Mouse (Mus musculus) heart, embryonic 11.5 days (tissue): ENCODE measurements at regions not wholly inside any gene's neighbourhood (a gene's known extent, or its start where the extent isn't known, plus 50 kb on each side); places are given as distances from the start of the nearest gene placed in this dataset.

Experiments used
- ATAC-seq: fragments of 200-750 bp; cut with Nextera tagmentation; replicated peaks from 2 replicates; pipeline ENCODE4 v1.8.0; 2017; ENCODE audit warnings: moderate library complexity; ENCODE audit not compliant: insufficient number of reproducible peaks, low FRiP score, low TSS enrichment
- H3K27ac ChIP-seq: fragments of 300-500 bp; sonication (generic); 2 replicates; pipeline ENCODE4 v1.5.1; 2014; ENCODE audit warnings: mild to moderate bottlenecking, low read depth, low read length
- H3K27me3 ChIP-seq: fragments of 300-500 bp; sonication (generic); 2 replicates; pipeline ENCODE4 v1.6.1; 2014; ENCODE audit warnings: mild to moderate bottlenecking, low read length, mixed read lengths; ENCODE audit not compliant: control insufficient read depth, insufficient read depth
- H3K36me3 ChIP-seq: fragments of 300-500 bp; sonication (generic); 2 replicates; pipeline ENCODE4 v1.6.1; 2014; ENCODE audit warnings: mild to moderate bottlenecking, low read length, moderate library complexity, mixed read lengths; ENCODE audit not compliant: control insufficient read depth, insufficient read depth
- H3K4me1 ChIP-seq: fragments of 300-500 bp; sonication (generic); 2 replicates; pipeline ENCODE4 v1.6.1; 2014; ENCODE audit warnings: low read length; ENCODE audit not compliant: control insufficient read depth, insufficient read depth
- H3K4me2 ChIP-seq: fragments of 300-500 bp; sonication (generic); 2 replicates; pipeline ENCODE4 v1.6.1; 2014; ENCODE audit warnings: mild to moderate bottlenecking, moderate library complexity
- H3K4me3 ChIP-seq: fragments of 300-500 bp; sonication (generic); 2 replicates; pipeline ENCODE4 v1.5.1; 2014; ENCODE audit warnings: low read depth, low read length
- H3K9ac ChIP-seq: fragments of 300-500 bp; sonication (generic); 2 replicates; pipeline ENCODE4 v1.6.1; 2014; ENCODE audit warnings: mild to moderate bottlenecking, low read depth, low read length, moderate library complexity
- H3K9me3 ChIP-seq: fragments of 300-500 bp; sonication (generic); replicated peaks from 2 replicates; pipeline ENCODE4 v1.6.1; 2016; ENCODE audit warnings: low read length; ENCODE audit not compliant: control insufficient read depth
- WGBS: fragments of 180-500 bp; shearing (Covaris S2); extraction: QIAGEN DNeasy Blood & Tissue Kit; methylation state at CpG from one replicate; pipeline ENCODE4 v1.1.7; 2014; ENCODE audit not compliant: insufficient replicate concordance; 5-methylcytosine and 5-hydroxymethylcytosine counted together

- no peak overlapping the region for H3K4me3 ChIP-seq
- H3K9ac ChIP-seq, result no peak overlapping the region
- ATAC-seq, result no peak
- H3K36me3 ChIP-seq, result no peaks in the 10 kb centered on the region
- no peak overlapping the region for H3K27ac ChIP-seq
- no peaks in the 10 kb centered on the region for H3K27me3 ChIP-seq
- no peak overlapping the region for H3K4me2 ChIP-seq
- H3K9me3 ChIP-seq, result no peaks in the 10 kb centered on the region
- WGBS, result 72% methylated on average over 2 of the region's 2 CpGs
- H3K4me1 ChIP-seq, result peaks cover under 1% of the 10 kb centered on the region; the same call in 1 of the 2 replicates
These were observed 174.3 kb downstream of the Plk2 start for GRCm38 (mm10) chr13:110569180-110569512.

GRCm38 (mm10) chr13:110570386-110570785 lies 175.5 kb downstream of the Plk2 start:
- Histone ChIP-seq H3K9ac (no peak overlapping the region), H3K4me1 (no peaks in the 10 kb centered on the region), H3K4me2 (no peak overlapping the region), H3K27me3 (no peaks in the 10 kb centered on the region), H3K9me3 (no peaks in the 10 kb centered on the region), H3K36me3 (no peaks in the 10 kb centered on the region), H3K27ac (no peak overlapping the region; the same call in 1 of the 2 replicates), H3K4me3 (no peak overlapping the region)
- ATAC-seq, result no peak

GRCm38 (mm10) chr13:110573360-110574065 lies 178.7 kb downstream of the Plk2 start:
- H3K4me1 ChIP-seq, result no peaks in the 10 kb centered on the region
- WGBS, result 71% methylated on average over 7 of the region's 7 CpGs

GRCm38 (mm10) chr13:110574764-110575471 lies 180.1 kb downstream of the Plk2 start:
- Histone ChIP-seq H3K4me3 (no peak overlapping the region), H3K36me3 (no peaks in the 10 kb centered on the region), H3K4me1 (no peaks in the 10 kb centered on the region), H3K4me2 (no peak overlapping the region), H3K9me3 (no peaks in the 10 kb centered on the region), H3K9ac (no peak overlapping the region), H3K27ac (no peak overlapping the region), H3K27me3 (no peaks in the 10 kb centered on the region)
- WGBS, result 71% methylated on average over 6 of the region's 6 CpGs
- no peak for ATAC-seq

More at GRCm38 (mm10) chr13:110573360-110574065, 178.7 kb downstream of the Plk2 start:
- no peaks in the 10 kb centered on the region for H3K27me3 ChIP-seq
- ATAC-seq, result no peak
- H3K4me2 ChIP-seq, result no peak overlapping the region
- no peaks in the 10 kb centered on the region for H3K9me3 ChIP-seq
- no peak overlapping the region for H3K4me3 ChIP-seq
- H3K27ac ChIP-seq, result no peak overlapping the region
- H3K9ac ChIP-seq, result no peak overlapping the region
- H3K36me3 ChIP-seq, result no peaks in the 10 kb centered on the region

- no peaks in the 10 kb centered on the region for H3K9me3 ChIP-seq
- no peaks in the 10 kb centered on the region for H3K4me1 ChIP-seq
- H3K4me3 ChIP-seq, result no peak overlapping the region
- no peaks in the 10 kb centered on the region for H3K36me3 ChIP-seq
- no peak overlapping the region for H3K27ac ChIP-seq
- no peaks in the 10 kb centered on the region for H3K27me3 ChIP-seq
- no peak overlapping the region for H3K4me2 ChIP-seq
- ATAC-seq, result no peak
- WGBS, result 68% methylated on average over 7 of the region's 7 CpGs
- no peak overlapping the region for H3K9ac ChIP-seq
These were observed 183.3 kb downstream of the Plk2 start for GRCm38 (mm10) chr13:110578159-110578558.

- H3K36me3 ChIP-seq, result no peaks in the 10 kb centered on the region
- H3K4me3 ChIP-seq, result no peak overlapping the region
- 83% methylated on average over 4 of the region's 4 CpGs for WGBS
- H3K4me1 ChIP-seq, result no peaks in the 10 kb centered on the region
- no peaks in the 10 kb centered on the region for H3K27me3 ChIP-seq
- H3K9ac ChIP-seq, result no peak overlapping the region
- H3K27ac ChIP-seq, result no peak overlapping the region
- no peak for ATAC-seq
- H3K4me2 ChIP-seq, result no peak overlapping the region
- no peaks in the 10 kb centered on the region for H3K9me3 ChIP-seq
These were observed 185.3 kb downstream of the Plk2 start for GRCm38 (mm10) chr13:110580166-110580565.

GRCm38 (mm10) chr13:110580570-110580969 lies 185.7 kb downstream of the Plk2 start:
- WGBS, result 71% methylated on average over 5 of the region's 5 CpGs
- no peak for ATAC-seq
- Histone ChIP-seq H3K4me2 (no peak overlapping the region), H3K27ac (no peak overlapping the region), H3K9me3 (no peaks in the 10 kb centered on the region), H3K4me1 (no peaks in the 10 kb centered on the region), H3K9ac (no peak overlapping the region), H3K36me3 (no peaks in the 10 kb centered on the region), H3K4me3 (no peak overlapping the region), H3K27me3 (no peaks in the 10 kb centered on the region)

GRCm38 (mm10) chr13:110584765-110585164 lies 189.9 kb downstream of the Plk2 start:
- H3K9me3 ChIP-seq, result no peaks in the 10 kb centered on the region
- WGBS, result 79% methylated on average over 10 of the region's 10 CpGs
- ATAC-seq, result no peak
- no peak overlapping the region for H3K4me3 ChIP-seq
- H3K4me1 ChIP-seq, result no peaks in the 10 kb centered on the region
- H3K36me3 ChIP-seq, result no peaks in the 10 kb centered on the region
- H3K27me3 ChIP-seq, result no peaks in the 10 kb centered on the region
- H3K4me2 ChIP-seq, result no peak overlapping the region
- no peak overlapping the region for H3K27ac ChIP-seq
- no peak overlapping the region for H3K9ac ChIP-seq

- no peak for ATAC-seq
- no peak overlapping the region for H3K4me3 ChIP-seq
- 82% methylated on average over 3 of the region's 3 CpGs for WGBS
These were observed 199.8 kb downstream of the Plk2 start for GRCm38 (mm10) chr13:110594630-110595029.

More at GRCm38 (mm10) chr13:110594630-110595029, 199.8 kb downstream of the Plk2 start:
- no peak overlapping the region for H3K4me2 ChIP-seq
- H3K4me1 ChIP-seq, result no peaks in the 10 kb centered on the region
- H3K36me3 ChIP-seq, result no peaks in the 10 kb centered on the region
- no peak overlapping the region for H3K9ac ChIP-seq
- H3K9me3 ChIP-seq, result no peaks in the 10 kb centered on the region
- H3K27me3 ChIP-seq, result no peaks in the 10 kb centered on the region
- H3K27ac ChIP-seq, result no peak overlapping the region
